Mouse (Mus musculus) kidney, postnatal 0 days (tissue): Measurements from ENCODE around the gene Exoc5. TPM values are rescaled to one million over a fixed set of nuclear protein-coding genes. Genes with fewer than 3 reads are reported as not detected.
A peak's percentile ranks its signal among the peaks of the same experiment; 100 is the strongest.

Experiments used
- ATAC-seq: fragments of 200-750 bp; cut with Nextera tagmentation; replicated peaks from 2 replicates; pipeline ENCODE4 v1.8.0; 2017; ENCODE audit warnings: low read depth, moderate number of reproducible peaks, moderate TSS enrichment, moderate library complexity; ENCODE audit not compliant: low FRiP score
- DNase-seq: peaks from one replicate; pipeline ENCODE4 v3.0.0-alpha.2; 2016; ENCODE audit warnings: low spot score
- H3K27ac ChIP-seq: fragments of 300-500 bp; sonication (generic); 2 replicates; pipeline ENCODE4 v1.5.1; 2014; ENCODE audit warnings: mild to moderate bottlenecking
- H3K27me3 ChIP-seq: fragments of 300-500 bp; sonication (generic); 2 replicates; pipeline ENCODE4 v1.6.1; 2014; ENCODE audit warnings: low read length, mixed read lengths; ENCODE audit not compliant: insufficient read depth
- H3K36me3 ChIP-seq: fragments of 300-500 bp; sonication (generic); 2 replicates; pipeline ENCODE4 v1.6.1; 2014; ENCODE audit warnings: low read length, mixed read lengths; ENCODE audit not compliant: insufficient read depth
- H3K4me1 ChIP-seq: fragments of 300-500 bp; sonication (generic); replicated peaks from 2 replicates; pipeline ENCODE4 v1.6.1; 2014; ENCODE audit warnings: antibody characterized with exemption, low read length, mixed read lengths; ENCODE audit not compliant: insufficient read depth
- H3K4me2 ChIP-seq: fragments of 300-500 bp; sonication (generic); 2 replicates; pipeline ENCODE4 v1.6.1; 2014; ENCODE audit warnings: mild to moderate bottlenecking, low read length, moderate library complexity, mixed read lengths
- H3K4me3 ChIP-seq: fragments of 300-500 bp; sonication (generic); replicated peaks from 2 replicates; pipeline ENCODE4 v1.5.1; 2014; ENCODE audit warnings: low read depth, low read length
- H3K9ac ChIP-seq: fragments of 300-500 bp; sonication (generic); 2 replicates; pipeline ENCODE4 v1.6.1; 2014; ENCODE audit warnings: low read depth, low read length
- H3K9me3 ChIP-seq: fragments of 300-500 bp; sonication (generic); replicated peaks from 2 replicates; pipeline ENCODE4 v1.6.1; 2016; ENCODE audit warnings: low read length, inconsistent platforms, mixed read lengths
- CTCF ChIP-seq: IDR thresholded peaks from 2 replicates; pipeline ENCODE4 v1.5.1; 2016; ENCODE audit warnings: antibody characterized with exemption, low read depth, mild to moderate bottlenecking, moderate library complexity
- WGBS: fragments of 180-500 bp; shearing (Covaris S2); extraction: QIAGEN DNeasy Blood & Tissue Kit; methylation state at CpG from one replicate; pipeline ENCODE4 v1.1.7; 2014; 5-methylcytosine and 5-hydroxymethylcytosine counted together
- polyA plus RNA-seq: library from polyadenylated mRNA; unstranded; fragments of >200 nt; fragmentation: Nextera tagmentation; extraction: Ambion mirVana; gene quantifications from 2 replicates; pipeline ENCODE4 v1.2.1, GENCODE M21; 2015

Exoc5 gene
- polyA plus RNA-seq, 1 experiment from 2014 or later = 29.3 TPM

GRCm38 (mm10) chr14:48990471-48991143 lies 75.8 kb downstream of the Exoc5 start:
- no peak; the same call in 1 of the 2 replicates for ATAC-seq
- TF ChIP-seq CTCF = peak; percentile 61
- peak; percentile 84 for DNase-seq
- Histone ChIP-seq H3K4me2 (peak overlapping the region; percentile 42), H3K9ac (no peak overlapping the region), H3K27me3 (no peaks in the 10 kb centered on the region), H3K4me3 (no peak overlapping the region), H3K27ac (no peak overlapping the region), H3K9me3 (no peaks in the 10 kb centered on the region), H3K4me1 (no peaks in the 10 kb centered on the region), H3K36me3 (no peaks in the 10 kb centered on the region)
- WGBS = 19% methylated on average over 17 of the region's 17 CpGs

- 89% methylated on average over 8 of the region's 8 CpGs for WGBS
- no peak for ATAC-seq
Observed at GRCm38 (mm10) chr14:48989831-48990230, 76.6 kb downstream of the Exoc5 start.

GRCm38 (mm10) chr14:48986231-48986630 lies 80.2 kb downstream of the Exoc5 start:
- Histone ChIP-seq H3K4me3 (no peak overlapping the region), H3K4me1 (no peaks in the 10 kb centered on the region), H3K27me3 (no peaks in the 10 kb centered on the region), H3K27ac (no peak overlapping the region), H3K9ac (no peak overlapping the region), H3K36me3 (no peaks in the 10 kb centered on the region), H3K9me3 (no peaks in the 10 kb centered on the region), H3K4me2 (no peak overlapping the region)
- WGBS = 69% methylated on average over 8 of the region's 8 CpGs
- no peak for ATAC-seq
- no peak for DNase-seq
- no peak for TF ChIP-seq CTCF

More at GRCm38 (mm10) chr14:48989831-48990230, 76.6 kb downstream of the Exoc5 start:
- no peak for DNase-seq
- no peak for TF ChIP-seq CTCF
- Histone ChIP-seq H3K4me1 (no peaks in the 10 kb centered on the region), H3K27me3 (no peaks in the 10 kb centered on the region), H3K27ac (no peak overlapping the region), H3K4me2 (no peak overlapping the region), H3K36me3 (no peaks in the 10 kb centered on the region), H3K9ac (no peak overlapping the region), H3K9me3 (no peaks in the 10 kb centered on the region), H3K4me3 (no peak overlapping the region)

GRCm38 (mm10) chr14:48985673-48986072 lies 80.8 kb downstream of the Exoc5 start:
- H3K36me3 ChIP-seq = no peaks in the 10 kb centered on the region
- TF ChIP-seq CTCF = peak; percentile 60; the same call in 1 of the 2 replicates
- no peaks in the 10 kb centered on the region for H3K9me3 ChIP-seq
- peak; percentile 4 for DNase-seq
- ATAC-seq = no peak
- 41% methylated on average over 10 of the region's 10 CpGs for WGBS
- H3K9ac ChIP-seq = no peak overlapping the region
- no peaks in the 10 kb centered on the region for H3K27me3 ChIP-seq
- no peaks in the 10 kb centered on the region for H3K4me1 ChIP-seq
- no peak overlapping the region for H3K4me3 ChIP-seq
- H3K4me2 ChIP-seq = no peak overlapping the region
- no peak overlapping the region for H3K27ac ChIP-seq

- peak; percentile 30 for DNase-seq
- Histone ChIP-seq H3K36me3 (no peaks in the 10 kb centered on the region), H3K9ac (no peak overlapping the region), H3K9me3 (no peaks in the 10 kb centered on the region), H3K4me3 (no peak overlapping the region), H3K27me3 (no peaks in the 10 kb centered on the region), H3K4me2 (no peak overlapping the region), H3K27ac (no peak overlapping the region), H3K4me1 (no peaks in the 10 kb centered on the region)
- 39% methylated on average over 3 of the region's 3 CpGs for WGBS
- ATAC-seq = no peak; the same call in 1 of the 2 replicates
- no peak for TF ChIP-seq CTCF
Observed at GRCm38 (mm10) chr14:48978971-48979388, 87.5 kb downstream of the Exoc5 start.

- Histone ChIP-seq H3K36me3 (no peaks in the 10 kb centered on the region), H3K4me2 (no peak overlapping the region), H3K9ac (no peak overlapping the region), H3K9me3 (no peaks in the 10 kb centered on the region), H3K4me1 (no peaks in the 10 kb centered on the region), H3K27ac (no peak overlapping the region), H3K4me3 (no peak overlapping the region), H3K27me3 (no peaks in the 10 kb centered on the region)
- no peak for ATAC-seq
- no peak for TF ChIP-seq CTCF
- 84% methylated on average over 2 of the region's 2 CpGs for WGBS
- DNase-seq = no peak
Observed at GRCm38 (mm10) chr14:48971546-48971945, 94.9 kb downstream of the Exoc5 start.
